7 mouse cellular contexts compared by ENCODE assay signal in genomic region chr14:14345113-14345871, GRCm38 (mm10). TPM values are rescaled to one million over a fixed set of nuclear protein-coding genes. Genes with fewer than 3 reads are reported as not detected.
DNase-seq lines count a peak whose midpoint lies in the region; ATAC-seq and TF ChIP-seq lines count a peak whose summit lies in the region.

No protein-coding gene starts in this region.

- peak; percentile 86 for ATAC-seq in embryonic facial prominence, embryonic 11.5 days (replicated peaks; ENCODE audit: insufficient number of reproducible peaks, low FRiP score, low TSS enrichment, low read depth)
- ATAC-seq in intestine, postnatal 0 days: peak; percentile 91
- ATAC-seq in midbrain, embryonic 12.5 days (ENCODE audit: low FRiP score, low read depth): peak; percentile 79

- H3K27ac ChIP-seq in embryonic facial prominence, embryonic 11.5 days (replicated peaks; ENCODE audit: low read depth, low read length): peak overlapping the region; percentile 41; the same call in 1 of the 2 replicates
- H3K27ac ChIP-seq in intestine, postnatal 0 days (ENCODE audit: low read depth, low read length): peak overlapping the region; percentile 88
- H3K27ac ChIP-seq in limb, embryonic 10.5 days: peak overlapping the region; percentile 89
- H3K27ac ChIP-seq in midbrain, embryonic 12.5 days (replicated peaks): peak overlapping the region; percentile 67

- WGBS in embryonic facial prominence, embryonic 11.5 days: 6% methylated on average over 39 of the region's 40 CpGs
- 7% methylated on average over 40 of the region's 40 CpGs for WGBS in intestine, postnatal 0 days
- 5% methylated on average over 40 of the region's 40 CpGs for WGBS in limb, embryonic 10.5 days
- 5% methylated on average over 39 of the region's 40 CpGs for WGBS in midbrain, embryonic 12.5 days

- H3K4me3 ChIP-seq in embryonic facial prominence, embryonic 11.5 days (ENCODE audit: low read depth, low read length): peak overlapping the region; percentile 63
- H3K4me3 ChIP-seq in intestine, postnatal 0 days (ENCODE audit: low read depth, low read length): peak overlapping the region; percentile 64
- peak overlapping the region; percentile 70 for H3K4me3 ChIP-seq in limb, embryonic 10.5 days
- peak overlapping the region; percentile 72 for H3K4me3 ChIP-seq in midbrain, embryonic 12.5 days

- TF ChIP-seq CTCF in intestine, postnatal 0 days (IDR thresholded peaks at IDR 0.05; ENCODE audit: low read depth): peak; percentile 79

- no peaks in the 10 kb centered on the region for H3K4me1 ChIP-seq in embryonic facial prominence, embryonic 11.5 days (ENCODE audit: control insufficient read depth, insufficient read depth, low read length)
- H3K4me1 ChIP-seq in intestine, postnatal 0 days (replicated peaks; ENCODE audit: control insufficient read depth, insufficient read depth, low read length): no peaks in the 10 kb centered on the region
- H3K4me1 ChIP-seq in limb, embryonic 10.5 days: peaks cover 4% of the 10 kb centered on the region; the same call in 1 of the 2 replicates
- H3K4me1 ChIP-seq in midbrain, embryonic 12.5 days: no peaks in the 10 kb centered on the region; the same call in 1 of the 2 replicates

- H3K36me3 ChIP-seq in embryonic facial prominence, embryonic 11.5 days (replicated peaks; ENCODE audit: control insufficient read depth, insufficient read depth, low read depth, low read length): no peaks in the 10 kb centered on the region
- H3K36me3 ChIP-seq in intestine, postnatal 0 days (ENCODE audit: control insufficient read depth, insufficient read depth): 0 out of 2 replicates have a peak, but pooled peaks cover 4% of the 10 kb centered on the region
- peaks cover 25% of the 10 kb centered on the region for H3K36me3 ChIP-seq in limb, embryonic 10.5 days
- H3K36me3 ChIP-seq in midbrain, embryonic 12.5 days: 0 out of 2 replicates have a peak, but pooled peaks cover 11% of the 10 kb centered on the region

- H3K9ac ChIP-seq in embryonic facial prominence, embryonic 11.5 days (replicated peaks; ENCODE audit: low read length): peak overlapping the region; percentile 70
- H3K9ac ChIP-seq in intestine, postnatal 0 days (ENCODE audit: low read depth, low read length): peak overlapping the region; percentile 51
- H3K9ac ChIP-seq in midbrain, embryonic 12.5 days (replicated peaks): peak overlapping the region; percentile 64; the same call in 1 of the 2 replicates

- H3K9me3 ChIP-seq in embryonic facial prominence, embryonic 11.5 days (replicated peaks; ENCODE audit: control insufficient read depth, low read length): peaks cover 14% of the 10 kb centered on the region
- peaks cover 23% of the 10 kb centered on the region for H3K9me3 ChIP-seq in intestine, postnatal 0 days (ENCODE audit: control insufficient read depth)
- peaks cover 29% of the 10 kb centered on the region for H3K9me3 ChIP-seq in limb, embryonic 10.5 days (replicated peaks)
- peaks cover 40% of the 10 kb centered on the region for H3K9me3 ChIP-seq in midbrain, embryonic 12.5 days

- H3K4me2 ChIP-seq in embryonic facial prominence, embryonic 11.5 days (ENCODE audit: low read depth, low read length): peak overlapping the region; percentile 67
- H3K4me2 ChIP-seq in intestine, postnatal 0 days (replicated peaks; ENCODE audit: low read depth): peak overlapping the region; percentile 82
- H3K4me2 ChIP-seq in midbrain, embryonic 12.5 days (replicated peaks): peak overlapping the region; percentile 62

- no peaks in the 10 kb centered on the region for H3K27me3 ChIP-seq in embryonic facial prominence, embryonic 11.5 days (ENCODE audit: control insufficient read depth, insufficient read depth, low read length)
- H3K27me3 ChIP-seq in intestine, postnatal 0 days (replicated peaks; ENCODE audit: control insufficient read depth, insufficient read depth, low read length): no peaks in the 10 kb centered on the region
- no peaks in the 10 kb centered on the region for H3K27me3 ChIP-seq in limb, embryonic 10.5 days (ENCODE audit: low read depth, poor library complexity, severe bottlenecking)
- H3K27me3 ChIP-seq in midbrain, embryonic 12.5 days: no peaks in the 10 kb centered on the region

- peak; percentile 96 for DNase-seq in adrenal gland, postnatal 14 days
- DNase-seq in embryonic facial prominence, embryonic 11.5 days (ENCODE audit: low spot score): peak; percentile 93
- peak; percentile 10 for DNase-seq in gonadal fat pad, adult 2 months (ENCODE audit: low read depth)
- peak; percentile 93 for DNase-seq in limb, embryonic 10.5 days (ENCODE audit: low spot score)
- peak; percentile 82 for DNase-seq in skeletal muscle tissue, adult 2 months (ENCODE audit: low read depth, low spot score)

RNA-seq across cellular contexts. Expression of gene Il3ra, which starts 0.8 kb away (rescaled TPM):
- 12.0 and 13.9 TPM in 2 replicates for total RNA-seq in adrenal gland, postnatal 14 days (2021)
- 1.4 and 3.8 TPM in 2 replicates for polyA plus RNA-seq in embryonic facial prominence, embryonic 11.5 days (2014; fragmentation: Nextera tagmentation; extraction: Ambion mirVana)
- 26.8 and 29.7 TPM in 2 replicates for polyA plus RNA-seq in gonadal fat pad, adult 2 months (2012; rRNA removed)
- polyA plus RNA-seq in intestine, postnatal 0 days (2015; fragmentation: Nextera tagmentation; extraction: Ambion mirVana): 5.4 and 6.8 TPM in 2 replicates
- polyA plus RNA-seq in limb, embryonic 10.5 days (2016; fragmentation: Nextera tagmentation; extraction: Ambion mirVana): 2.9 and 4.1 TPM in 2 replicates
- polyA plus RNA-seq in midbrain, embryonic 12.5 days (2016; fragmentation: Nextera tagmentation; extraction: Ambion mirVana): 2.8 and 3.6 TPM in 2 replicates

RNA-seq across cellular contexts. Expression of gene Olfr31, which starts 22.7 kb away (rescaled TPM):
- total RNA-seq in adrenal gland, postnatal 14 days (2021): not detected in 2 replicates
- polyA plus RNA-seq in embryonic facial prominence, embryonic 11.5 days (2014; fragmentation: Nextera tagmentation; extraction: Ambion mirVana): not detected in 2 replicates
- polyA plus RNA-seq in gonadal fat pad, adult 2 months (2012; rRNA removed): not detected in 2 replicates
- not detected in 2 replicates for polyA plus RNA-seq in intestine, postnatal 0 days (2015; fragmentation: Nextera tagmentation; extraction: Ambion mirVana)
- not detected in 2 replicates for polyA plus RNA-seq in limb, embryonic 10.5 days (2016; fragmentation: Nextera tagmentation; extraction: Ambion mirVana)
- polyA plus RNA-seq in midbrain, embryonic 12.5 days (2016; fragmentation: Nextera tagmentation; extraction: Ambion mirVana): not detected in 2 replicates

RNA-seq across cellular contexts. Expression of gene Olfr721-ps1, which starts 55.8 kb away (rescaled TPM):
- not detected in 2 replicates for total RNA-seq in adrenal gland, postnatal 14 days (2021)
- not detected in 2 replicates for polyA plus RNA-seq in embryonic facial prominence, embryonic 11.5 days (2014; fragmentation: Nextera tagmentation; extraction: Ambion mirVana)
- not detected in 2 replicates for polyA plus RNA-seq in gonadal fat pad, adult 2 months (2012; rRNA removed)
- polyA plus RNA-seq in intestine, postnatal 0 days (2015; fragmentation: Nextera tagmentation; extraction: Ambion mirVana): not detected in 2 replicates
- not detected in 2 replicates for polyA plus RNA-seq in limb, embryonic 10.5 days (2016; fragmentation: Nextera tagmentation; extraction: Ambion mirVana)
- polyA plus RNA-seq in midbrain, embryonic 12.5 days (2016; fragmentation: Nextera tagmentation; extraction: Ambion mirVana): not detected in 2 replicates

Comparison
In these comparisons a context has a peak if more than half of its experiments do, and no peak if none do; other contexts are left out.
1. Peak in every context shown above with its lines: DNase-seq, ATAC-seq, H3K4me3 ChIP-seq and H3K27ac ChIP-seq.
2. DNase-seq: peak in every context shown above with its lines; median percentile 96 in adrenal gland, postnatal 14 days; 93 in embryonic facial prominence, embryonic 11.5 days; 93 in limb, embryonic 10.5 days; 82 in skeletal muscle tissue, adult 2 months; 10 in gonadal fat pad, adult 2 months.